Mouse (Mus musculus): ENCODE results near the gene Acp7. TPM values are rescaled to one million over a fixed set of nuclear protein-coding genes. Genes with fewer than 3 reads are reported as not detected.
"Not testable (repeated sequence)": the region's sequence is repeated elsewhere in the genome, so short reads cannot be mapped to it uniquely, and the experiment has no call there.

The Acp7 gene
- total and polyA plus RNA-seq, 3 experiments: 0.11 TPM; not detected in 2

GRCm38 (mm10) chr7:28605951-28606350 is 25.2 kb downstream of the Acp7 start:
- no peak for DNase-seq (ENCODE audit: low spot score)
- Histone ChIP-seq H3K4me1 (ENCODE audit: insufficient read depth, low read depth, low read length) (peaks cover 5% of the 10 kb centered on the region), H3K9me3 (replicated peaks) (no peaks in the 10 kb centered on the region), H3K36me3 (replicated peaks) (no peaks in the 10 kb centered on the region), H3K27me3 (ENCODE audit: insufficient read depth, low read length) (peaks cover 11% of the 10 kb centered on the region), H3K4me3 (ENCODE audit: low read depth, low read length) (no peak overlapping the region)
- no peak for TF ChIP-seq GATA2 (IDR thresholded peaks at IDR 0.05; ENCODE audit: borderline replicate concordance, low read depth, low read length)
- no peak for TF ChIP-seq POLR2AphosphoS5 (IDR thresholded peaks at IDR 0.05; ENCODE audit: insufficient replicate concordance, low read depth, low read length)
- no peak for TF ChIP-seq TAL1 (conservative IDR thresholded peaks at IDR 0.05; ENCODE audit: low read depth, low read length)
- no peak for TF ChIP-seq CTCF (IDR thresholded peaks at IDR 0.05; ENCODE audit: low read depth, low read length)
- no peak for TF ChIP-seq GATA1 (IDR thresholded peaks at IDR 0.05; ENCODE audit: borderline replicate concordance, low read length)
- ATAC-seq (ENCODE audit: extremely low read depth, insufficient number of reproducible peaks, low FRiP score, poor library complexity, severe bottlenecking): no peak

- DNase-seq (ENCODE audit: low spot score); H3K27me3 ChIP-seq (ENCODE audit: insufficient read depth, low read length); H3K4me1 ChIP-seq (ENCODE audit: insufficient read depth, low read depth, low read length); H3K4me3 ChIP-seq (ENCODE audit: low read depth, low read length); H3K9me3 ChIP-seq (replicated peaks); ATAC-seq (ENCODE audit: extremely low read depth, insufficient number of reproducible peaks, low FRiP score, poor library complexity, severe bottlenecking); H3K36me3 ChIP-seq (replicated peaks): not testable (repeated sequence)
Measured at GRCm38 (mm10) chr7:28603788-28604187, 27.3 kb downstream of the Acp7 start.

- TF ChIP-seq TAL1 (conservative IDR thresholded peaks at IDR 0.05; ENCODE audit: low read depth, low read length) (no peak), CTCF (IDR thresholded peaks at IDR 0.05; ENCODE audit: low read depth, low read length) (no peak), POLR2AphosphoS5 (IDR thresholded peaks at IDR 0.05; ENCODE audit: insufficient replicate concordance, low read depth, low read length) (no peak), GATA2 (IDR thresholded peaks at IDR 0.05; ENCODE audit: borderline replicate concordance, low read depth, low read length) (no peak), GATA1 (IDR thresholded peaks at IDR 0.05; ENCODE audit: borderline replicate concordance, low read length) (no peak)
- Histone ChIP-seq H3K4me3 (ENCODE audit: low read depth, low read length) (no peak overlapping the region), H3K4me1 (ENCODE audit: insufficient read depth, low read depth, low read length) (peaks cover 7% of the 10 kb centered on the region), H3K9me3 (replicated peaks) (no peaks in the 10 kb centered on the region), H3K27me3 (ENCODE audit: insufficient read depth, low read length) (peaks cover 9% of the 10 kb centered on the region), H3K36me3 (replicated peaks) (no peaks in the 10 kb centered on the region)
- ATAC-seq (ENCODE audit: extremely low read depth, insufficient number of reproducible peaks, low FRiP score, poor library complexity, severe bottlenecking) (no peak), DNase-seq (ENCODE audit: low spot score) (no peak)
Measured at GRCm38 (mm10) chr7:28603136-28603535, 28.0 kb downstream of the Acp7 start.

GRCm38 (mm10) chr7:28601668-28602067 is 29.5 kb downstream of the Acp7 start:
- Histone ChIP-seq H3K4me1 (ENCODE audit: insufficient read depth, low read depth, low read length) (peaks cover 15% of the 10 kb centered on the region), H3K27me3 (ENCODE audit: insufficient read depth, low read length) (peaks cover 3% of the 10 kb centered on the region; the same call in 1 of the 2 replicates), H3K36me3 (replicated peaks) (no peaks in the 10 kb centered on the region), H3K9me3 (replicated peaks) (no peaks in the 10 kb centered on the region), H3K4me3 (ENCODE audit: low read depth, low read length) (no peak overlapping the region)
- ATAC-seq (ENCODE audit: extremely low read depth, insufficient number of reproducible peaks, low FRiP score, poor library complexity, severe bottlenecking) (no peak), DNase-seq (ENCODE audit: low spot score) (no peak)
- TF ChIP-seq CTCF (IDR thresholded peaks at IDR 0.05; ENCODE audit: low read depth, low read length) (peak; percentile 59), TAL1 (conservative IDR thresholded peaks at IDR 0.05; ENCODE audit: low read depth, low read length) (no peak)

DNA sequence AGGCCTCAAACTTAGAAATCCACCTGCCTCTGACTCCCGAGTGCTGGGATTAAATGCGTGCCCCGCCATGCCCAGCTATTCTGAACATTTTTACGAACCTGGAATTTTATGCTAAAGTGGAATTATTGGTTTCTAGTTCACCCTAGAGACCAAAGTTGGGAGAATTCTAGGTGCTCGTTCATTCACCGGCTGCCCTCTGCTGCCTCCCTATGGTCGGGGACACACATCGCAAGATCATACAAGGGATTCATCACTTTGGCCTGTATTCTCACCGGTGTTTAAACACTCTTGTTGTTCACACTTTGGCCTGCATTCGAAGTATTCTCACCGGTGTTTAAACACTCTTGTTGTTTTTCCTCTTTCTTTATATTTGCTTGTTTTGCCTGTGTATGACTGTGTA is 30.1 kb downstream of the Acp7 start:
- TF ChIP-seq CTCF (IDR thresholded peaks at IDR 0.05; ENCODE audit: low read depth, low read length): peak; percentile 60
- no peak for TF ChIP-seq GATA2 (IDR thresholded peaks at IDR 0.05; ENCODE audit: borderline replicate concordance, low read depth, low read length)
- Histone ChIP-seq H3K36me3 (replicated peaks) (peaks cover 6% of the 10 kb centered on the region), H3K9me3 (replicated peaks) (no peaks in the 10 kb centered on the region), H3K4me3 (ENCODE audit: low read depth, low read length) (no peak overlapping the region), H3K27me3 (ENCODE audit: insufficient read depth, low read length) (peaks cover 3% of the 10 kb centered on the region; the same call in 1 of the 2 replicates), H3K4me1 (ENCODE audit: insufficient read depth, low read depth, low read length) (peaks cover 21% of the 10 kb centered on the region)
- DNase-seq (ENCODE audit: low spot score) (no peak), ATAC-seq (ENCODE audit: extremely low read depth, insufficient number of reproducible peaks, low FRiP score, poor library complexity, severe bottlenecking) (no peak)

DNA sequence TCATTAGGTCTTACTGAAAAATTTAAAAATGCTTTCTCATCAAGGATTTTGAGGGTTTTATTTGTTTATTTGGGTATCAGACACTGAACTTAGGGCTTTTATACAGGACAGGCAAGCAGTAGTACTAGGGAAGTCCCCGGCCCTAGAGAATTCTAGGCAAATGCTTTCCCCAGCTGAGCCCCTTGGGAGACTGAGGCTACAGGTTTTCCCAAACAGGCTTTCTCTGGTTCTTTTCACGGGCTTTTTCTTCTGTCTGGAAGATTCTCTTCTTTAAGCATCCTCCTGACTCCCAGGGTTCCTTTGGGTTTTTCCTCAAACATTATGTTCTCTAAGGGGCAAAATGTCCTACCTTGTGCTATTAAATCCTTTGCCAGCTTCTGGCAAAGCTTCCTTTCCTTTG is 32.2 kb downstream of the Acp7 start:
- H3K4me3 ChIP-seq (ENCODE audit: low read depth, low read length): no peak overlapping the region
- peaks cover 27% of the 10 kb centered on the region for H3K36me3 ChIP-seq (replicated peaks)
- no peak for TF ChIP-seq POLR2AphosphoS5 (IDR thresholded peaks at IDR 0.05; ENCODE audit: insufficient replicate concordance, low read depth, low read length)
- no peak for TF ChIP-seq CTCF (IDR thresholded peaks at IDR 0.05; ENCODE audit: low read depth, low read length)
- TF ChIP-seq TAL1 (conservative IDR thresholded peaks at IDR 0.05; ENCODE audit: low read depth, low read length): no peak
- TF ChIP-seq GATA1 (IDR thresholded peaks at IDR 0.05; ENCODE audit: borderline replicate concordance, low read length): no peak
- no peak for TF ChIP-seq GATA2 (IDR thresholded peaks at IDR 0.05; ENCODE audit: borderline replicate concordance, low read depth, low read length)
- ATAC-seq (ENCODE audit: extremely low read depth, insufficient number of reproducible peaks, low FRiP score, poor library complexity, severe bottlenecking) (no peak), DNase-seq (ENCODE audit: low spot score) (no peak)
- H3K4me1 ChIP-seq (ENCODE audit: insufficient read depth, low read depth, low read length): peaks cover 42% of the 10 kb centered on the region
- H3K9me3 ChIP-seq (replicated peaks): no peaks in the 10 kb centered on the region
- H3K27me3 ChIP-seq (ENCODE audit: insufficient read depth, low read length): no peaks in the 10 kb centered on the region

GRCm38 (mm10) chr7:28597642-28598446 is 33.3 kb downstream of the Acp7 start, which contains the start of the genes Samd4b and Pak4:
Samd4b (minus strand) TSS chr7:28598144.
Pak4 (minus strand) TSS chr7:28598185.
- peak within 1 kb of the TSS; percentile 76 for H3K4me3 ChIP-seq (ENCODE audit: low read depth, low read length)
- DNase-seq (ENCODE audit: low spot score): peak; percentile 89
- no peaks in the 10 kb centered on the region for H3K27me3 ChIP-seq (ENCODE audit: insufficient read depth, low read length)
- peaks cover 53% of the 10 kb centered on the region for H3K4me1 ChIP-seq (ENCODE audit: insufficient read depth, low read depth, low read length)
- ATAC-seq (ENCODE audit: extremely low read depth, insufficient number of reproducible peaks, low FRiP score, poor library complexity, severe bottlenecking): peak; percentile 91
- H3K36me3 ChIP-seq (replicated peaks): peaks cover 38% of the 10 kb centered on the region
- no peak for TF ChIP-seq GATA1 (IDR thresholded peaks at IDR 0.05; ENCODE audit: borderline replicate concordance, low read length)
- no peak for TF ChIP-seq CTCF (IDR thresholded peaks at IDR 0.05; ENCODE audit: low read depth, low read length)
- no peak for TF ChIP-seq TAL1 (conservative IDR thresholded peaks at IDR 0.05; ENCODE audit: low read depth, low read length)
- no peak for TF ChIP-seq POLR2AphosphoS5 (IDR thresholded peaks at IDR 0.05; ENCODE audit: insufficient replicate concordance, low read depth, low read length)
- TF ChIP-seq GATA2 (IDR thresholded peaks at IDR 0.05; ENCODE audit: borderline replicate concordance, low read depth, low read length): no peak
- no peaks in the 10 kb centered on the region for H3K9me3 ChIP-seq (replicated peaks)

All from G1E (cell line).